Mouse (Mus musculus): ENCODE measurements around the gene Mb21d2. TPM values are rescaled to one million over a fixed set of nuclear protein-coding genes. Genes with fewer than 3 reads are reported as not detected.

Mb21d2 gene
- total and polyA plus RNA-seq, 3 experiments, result not detected

- no peak for DNase-seq (ENCODE audit: low read depth, low spot score)
- Histone ChIP-seq H3K4me1 (ENCODE audit: control insufficient read depth in 1 of 2, insufficient read depth in 2 of 2, low read length in 2 of 2) (no peaks in the 10 kb centered on the region), H3K36me3 (ENCODE audit: control insufficient read depth in 1 of 2, insufficient read depth in 2 of 2, low read length in 2 of 2) (no peaks in the 10 kb centered on the region), H3K9me3 (replicated peaks; ENCODE audit: insufficient read depth, low read length) (no peaks in the 10 kb centered on the region), H3K27ac (ENCODE audit: control insufficient read depth, low read depth, low read length) (no peak overlapping the region), H3K4me3 (ENCODE audit: control insufficient read depth in 1 of 2, insufficient read depth in 1 of 2, low read depth in 2 of 2, low read length in 2 of 2) (no peak overlapping the region), H3K79me2 (ENCODE audit: control insufficient read depth, insufficient read depth, low read length, poor library complexity) (no peaks in the 10 kb centered on the region), H3K9ac (ENCODE audit: control insufficient read depth, low read depth, low read length, poor library complexity, severe bottlenecking) (no peak overlapping the region), H3K27me3 (ENCODE audit: control insufficient read depth in 1 of 2, insufficient read depth in 2 of 2, low read length in 2 of 2) (no peaks in the 10 kb centered on the region)
- TF ChIP-seq GATA1 (IDR thresholded peaks at IDR 0.05; ENCODE audit: low read depth, low read length) (no peak), ELF1 (IDR thresholded peaks at IDR 0.05; ENCODE audit: low read depth, low read length) (no peak), SMC3 (IDR thresholded peaks at IDR 0.05; ENCODE audit: low read depth, low read length) (no peak), SIN3A (IDR thresholded peaks at IDR 0.05; ENCODE audit: low read length) (no peak), RCOR1 (IDR thresholded peaks at IDR 0.05; ENCODE audit: low read depth, low read length) (no peak), E2F4 (IDR thresholded peaks at IDR 0.05; ENCODE audit: borderline replicate concordance, low read depth, low read length) (no peak), USF1 (IDR thresholded peaks at IDR 0.05; ENCODE audit: low read depth, low read length) (no peak), MYC (IDR thresholded peaks at IDR 0.05; ENCODE audit: low read depth, low read length) (no peak), JUND (IDR thresholded peaks at IDR 0.05; ENCODE audit: low read depth, low read length) (no peak), HCFC1 (IDR thresholded peaks at IDR 0.05; ENCODE audit: low read depth, low read length) (no peak), TAL1 (IDR thresholded peaks at IDR 0.05; ENCODE audit: low read length) (no peak), UBTF (IDR thresholded peaks at IDR 0.05; ENCODE audit: borderline replicate concordance, insufficient read depth, low read depth, low read length) (no peak), RAD21 (IDR thresholded peaks at IDR 0.05; ENCODE audit: low read depth, low read length) (no peak), ZMIZ1 (IDR thresholded peaks at IDR 0.05; ENCODE audit: low read depth, low read length) (no peak)
Measured at GRCm38 (mm10) chr16:28911414-28912050, 17.9 kb downstream of the Mb21d2 start.

- DNase-seq (ENCODE audit: low read depth, low spot score), result no peak
- Histone ChIP-seq H3K36me3 (ENCODE audit: control insufficient read depth in 1 of 2, insufficient read depth in 2 of 2, low read length in 2 of 2) (no peaks in the 10 kb centered on the region), H3K79me2 (ENCODE audit: control insufficient read depth, insufficient read depth, low read length, poor library complexity) (no peaks in the 10 kb centered on the region), H3K9ac (ENCODE audit: control insufficient read depth, low read depth, low read length, poor library complexity, severe bottlenecking) (no peak overlapping the region), H3K27ac (ENCODE audit: control insufficient read depth, low read depth, low read length) (no peak overlapping the region), H3K9me3 (replicated peaks; ENCODE audit: insufficient read depth, low read length) (no peaks in the 10 kb centered on the region), H3K4me3 (ENCODE audit: control insufficient read depth in 1 of 2, insufficient read depth in 1 of 2, low read depth in 2 of 2, low read length in 2 of 2) (no peak overlapping the region), H3K4me1 (ENCODE audit: control insufficient read depth in 1 of 2, insufficient read depth in 2 of 2, low read length in 2 of 2) (no peaks in the 10 kb centered on the region), H3K27me3 (ENCODE audit: control insufficient read depth in 1 of 2, insufficient read depth in 2 of 2, low read length in 2 of 2) (no peaks in the 10 kb centered on the region)
- TF ChIP-seq ETS1 (IDR thresholded peaks at IDR 0.05; ENCODE audit: low read depth, low read length) (no peak), MAFK (IDR thresholded peaks at IDR 0.05; ENCODE audit: borderline replicate concordance, low read depth, low read length) (no peak), GATA1 (IDR thresholded peaks at IDR 0.05; ENCODE audit: low read depth, low read length) (no peak), USF2 (IDR thresholded peaks at IDR 0.05; ENCODE audit: borderline replicate concordance in 1 of 2, insufficient read depth in 1 of 2, low read depth in 1 of 2, low read length in 2 of 2) (no peak), USF1 (IDR thresholded peaks at IDR 0.05; ENCODE audit: low read depth, low read length) (no peak), JUND (IDR thresholded peaks at IDR 0.05; ENCODE audit: low read depth, low read length) (no peak), KAT2A (conservative IDR thresholded peaks at IDR 0.05; ENCODE audit: low read depth, low read length) (no peak), SIN3A (IDR thresholded peaks at IDR 0.05; ENCODE audit: low read length) (no peak), E2F4 (IDR thresholded peaks at IDR 0.05; ENCODE audit: borderline replicate concordance, low read depth, low read length) (no peak), CHD1 (IDR thresholded peaks at IDR 0.05; ENCODE audit: low read depth, low read length) (no peak), POLR2AphosphoS2 (IDR thresholded peaks at IDR 0.05; ENCODE audit: low read length) (no peak), UBTF (IDR thresholded peaks at IDR 0.05; ENCODE audit: borderline replicate concordance, insufficient read depth, low read depth, low read length) (no peak), EP300 (IDR thresholded peaks at IDR 0.05; ENCODE audit: low read depth in 1 of 2, low read length in 2 of 2) (no peak), BHLHE40 (IDR thresholded peaks at IDR 0.05; ENCODE audit: borderline replicate concordance, low read depth, low read length) (no peak), POLR2AphosphoS5 (IDR thresholded peaks at IDR 0.05; ENCODE audit: borderline replicate concordance, low read depth, low read length) (no peak), CHD2 (IDR thresholded peaks at IDR 0.05; ENCODE audit: low read length) (no peak), TAL1 (IDR thresholded peaks at IDR 0.05; ENCODE audit: low read length) (no peak)
Measured at GRCm38 (mm10) chr16:28906370-28907275, 22.9 kb downstream of the Mb21d2 start.
